Mouse (Mus musculus) thymus, adult 2 months (tissue): ENCODE results near the gene Zfp346.

Experiments
- CTCF ChIP-seq: fragments of 200-500 bp; IDR thresholded peaks from 2 replicates; pipeline ENCODE4 v1.5.1; 2012; ENCODE audit warnings: mild to moderate bottlenecking, control low read depth, low read length, moderate library complexity, borderline replicate concordance; ENCODE audit not compliant: control insufficient read depth, poor library complexity, insufficient read depth; ENCODE audit errors: extremely low read depth
- POLR2A ChIP-seq: fragments of 200-500 bp; IDR thresholded peaks from 2 replicates; pipeline ENCODE4 v1.6.1; 2012; ENCODE audit warnings: mild to moderate bottlenecking, low read length, control low read depth, moderate library complexity; ENCODE audit not compliant: control insufficient read depth, poor library complexity, insufficient read depth; ENCODE audit errors: extremely low read depth

GRCm38 (mm10) chr13:55176265-55176664 is 71.2 kb downstream of the Zfp346 start:
- TF ChIP-seq CTCF (no peak), POLR2A (no peak)
